Mouse (Mus musculus): ENCODE measurements around the gene Vps51. TPM values are rescaled to one million over a fixed set of nuclear protein-coding genes. Genes with fewer than 3 reads are reported as not detected.
A peak's percentile ranks its signal among the peaks of the same experiment; 100 is the strongest.

Gene Vps51
- polyA plus RNA-seq (2012; rRNA removed): 72.9 and 85.0 TPM in 2 replicates

DNA sequence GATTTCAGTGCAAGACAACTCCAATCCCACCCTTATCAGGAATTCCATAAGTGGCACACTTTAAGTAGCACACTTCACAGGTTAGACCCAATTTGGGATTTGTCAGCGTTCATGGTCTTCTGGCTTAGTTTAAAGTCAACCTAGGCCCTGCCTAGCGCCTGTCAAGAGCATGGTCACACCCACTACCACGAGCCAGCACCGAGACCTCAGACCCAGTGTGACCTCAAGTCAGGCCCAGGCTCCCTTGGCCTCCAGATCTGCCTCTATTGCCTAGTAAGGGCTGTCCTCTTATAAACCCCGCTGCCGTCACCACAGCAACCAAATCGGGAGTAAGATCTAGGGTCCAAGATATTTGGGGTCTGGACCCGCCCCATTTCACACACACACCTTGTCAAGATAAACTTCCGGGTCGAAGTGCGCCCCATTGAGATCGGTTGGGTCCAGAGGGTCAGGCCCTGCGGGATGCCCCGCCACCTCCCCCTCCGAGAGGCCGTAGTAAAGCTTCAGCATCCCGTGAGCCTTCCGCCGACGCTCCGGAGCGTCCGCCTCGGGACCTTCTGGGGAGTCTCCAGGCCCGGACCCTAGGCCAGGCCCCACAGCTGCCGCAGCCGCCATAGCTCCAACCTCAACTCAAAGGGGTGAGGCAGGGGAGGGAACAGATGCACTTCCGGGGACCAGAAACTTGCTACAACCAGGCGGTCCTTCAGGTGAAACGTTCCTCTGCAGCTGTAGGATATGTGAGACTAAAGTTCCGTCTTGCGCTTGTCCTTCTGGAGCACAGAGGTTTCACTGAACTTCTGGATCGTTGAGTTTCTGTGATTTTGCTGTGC lies at the start of gene Vps51:
TSS of gene Vps51 (minus strand) at position 668 of the 830 bp plus-strand sequence.
- WGBS: 1% methylated on average over 33 of the region's 33 CpGs
- H3K4me1 ChIP-seq (ENCODE audit: control insufficient read depth, insufficient read depth, insufficient read length): peaks cover 7% of the 10 kb centered on the region; the same call in 1 of the 2 replicates
- no peaks in the 10 kb centered on the region for H3K27me3 ChIP-seq (ENCODE audit: control insufficient read depth, insufficient read depth, low read length)
- peak; percentile 83 to 89 for DNase-seq (ENCODE audit: low read depth in 1 of 2, low spot score in 2 of 2)
- H3K36me3 ChIP-seq (ENCODE audit: control insufficient read depth, insufficient read depth, low read length): peaks cover 12% of the 10 kb centered on the region
- peak within 1 kb of the TSS; percentile 81 for H3K27ac ChIP-seq (ENCODE audit: insufficient read depth, low read length)
- TF ChIP-seq POLR2A (IDR thresholded peaks at IDR 0.05; ENCODE audit: low read depth, low read length) (no peak), CTCF (IDR thresholded peaks at IDR 0.05; ENCODE audit: extremely low read depth, insufficient read depth, insufficient read length, insufficient replicate concordance) (no peak)
- H3K4me3 ChIP-seq (ENCODE audit: extremely low read depth, insufficient read depth, insufficient read length): peak within 1 kb of the TSS; percentile 85

DNA sequence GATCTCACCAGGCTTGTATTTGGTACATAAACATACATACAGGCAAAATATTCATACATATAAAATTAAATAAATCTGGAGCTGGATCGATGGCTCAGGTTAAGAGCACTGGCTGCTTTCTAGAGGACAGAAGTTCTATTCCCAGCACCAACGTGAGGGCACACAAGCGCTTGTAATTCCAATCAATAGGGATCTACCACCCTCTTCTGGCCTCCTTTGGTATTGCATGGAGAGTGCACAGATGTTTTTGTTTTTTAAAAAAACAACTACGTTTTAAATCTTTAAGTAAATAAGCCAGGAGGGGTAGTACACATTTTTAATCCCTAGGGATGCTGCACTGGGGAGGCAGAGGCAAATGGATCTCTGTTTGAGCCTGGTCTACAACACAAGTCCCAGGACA lies 49.3 kb upstream of the Vps51 start:
- WGBS: 30% methylated on average over 4 of the region's 4 CpGs
- Histone ChIP-seq H3K4me1 (ENCODE audit: control insufficient read depth, insufficient read depth, insufficient read length) (no peaks in the 10 kb centered on the region), H3K36me3 (ENCODE audit: control insufficient read depth, insufficient read depth, low read length) (peaks cover 5% of the 10 kb centered on the region; the same call in 1 of the 2 replicates), H3K27ac (ENCODE audit: insufficient read depth, low read length) (no peak overlapping the region), H3K4me3 (ENCODE audit: extremely low read depth, insufficient read depth, insufficient read length) (no peak overlapping the region), H3K27me3 (ENCODE audit: control insufficient read depth, insufficient read depth, low read length) (no peaks in the 10 kb centered on the region)
- DNase-seq (ENCODE audit: low read depth in 1 of 2, low spot score in 2 of 2): peak; percentile 31 to 50
- TF ChIP-seq POLR2A (IDR thresholded peaks at IDR 0.05; ENCODE audit: low read depth, low read length) (no peak), CTCF (IDR thresholded peaks at IDR 0.05; ENCODE audit: extremely low read depth, insufficient read depth, insufficient read length, insufficient replicate concordance) (peak; percentile 55; the same call in 1 of the 2 replicates)

DNA sequence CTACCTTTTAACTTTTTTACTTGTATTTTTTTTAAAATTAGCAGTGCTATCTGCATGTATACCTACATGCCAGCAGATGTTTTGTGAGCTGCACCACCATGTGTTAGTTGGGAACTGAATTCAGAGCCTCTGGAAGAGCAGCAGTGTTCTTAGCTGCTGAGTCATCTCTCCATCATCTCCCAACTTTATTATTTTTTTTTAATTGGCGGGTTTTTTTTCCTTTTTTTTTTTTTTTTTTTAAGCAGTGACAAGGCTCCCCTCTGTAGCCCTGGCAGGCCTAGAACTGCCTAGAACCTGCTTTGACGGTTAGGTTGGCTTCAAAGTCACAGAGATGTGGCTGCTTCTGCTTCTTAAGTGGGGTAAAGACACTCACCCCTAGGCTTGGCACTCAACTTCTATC lies 47.9 kb upstream of the Vps51 start:
- H3K36me3 ChIP-seq (ENCODE audit: control insufficient read depth, insufficient read depth, low read length): peaks cover 7% of the 10 kb centered on the region
- H3K27ac ChIP-seq (ENCODE audit: insufficient read depth, low read length): no peak overlapping the region
- DNase-seq (ENCODE audit: low read depth in 1 of 2, low spot score in 2 of 2): no peak
- WGBS: 76% methylated on average over 2 of the region's 2 CpGs
- H3K4me1 ChIP-seq (ENCODE audit: control insufficient read depth, insufficient read depth, insufficient read length): no peaks in the 10 kb centered on the region
- H3K27me3 ChIP-seq (ENCODE audit: control insufficient read depth, insufficient read depth, low read length): no peaks in the 10 kb centered on the region
- no peak overlapping the region for H3K4me3 ChIP-seq (ENCODE audit: extremely low read depth, insufficient read depth, insufficient read length)
- TF ChIP-seq POLR2A (IDR thresholded peaks at IDR 0.05; ENCODE audit: low read depth, low read length): no peak
- no peak for TF ChIP-seq CTCF (IDR thresholded peaks at IDR 0.05; ENCODE audit: extremely low read depth, insufficient read depth, insufficient read length, insufficient replicate concordance)

DNA sequence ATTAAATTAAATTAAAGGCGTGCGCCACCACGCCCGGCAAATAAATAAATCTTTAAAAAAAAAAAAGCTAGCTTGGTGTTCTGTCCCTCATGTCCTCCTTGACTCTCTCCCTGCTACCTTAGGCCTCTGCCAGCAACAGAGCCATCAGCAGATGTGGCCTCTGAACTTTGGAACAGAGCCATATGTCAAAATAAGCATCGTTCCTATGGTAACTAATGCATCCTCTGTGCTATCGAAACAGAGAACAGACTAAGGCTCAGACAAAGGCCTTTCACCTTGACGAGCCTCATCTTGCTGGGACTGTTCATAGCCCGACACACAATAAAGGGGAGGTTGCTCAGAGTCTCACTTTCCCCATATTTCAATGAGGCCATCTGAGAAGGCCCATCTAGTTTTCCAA lies 46.3 kb upstream of the Vps51 start:
- no peaks in the 10 kb centered on the region for H3K4me1 ChIP-seq (ENCODE audit: control insufficient read depth, insufficient read depth, insufficient read length)
- DNase-seq (ENCODE audit: low read depth in 1 of 2, low spot score in 2 of 2): no peak
- no peak overlapping the region for H3K4me3 ChIP-seq (ENCODE audit: extremely low read depth, insufficient read depth, insufficient read length)
- 92% methylated on average over 8 of the region's 8 CpGs for WGBS
- H3K27me3 ChIP-seq (ENCODE audit: control insufficient read depth, insufficient read depth, low read length): no peaks in the 10 kb centered on the region
- no peak overlapping the region for H3K27ac ChIP-seq (ENCODE audit: insufficient read depth, low read length)
- peaks cover 7% of the 10 kb centered on the region for H3K36me3 ChIP-seq (ENCODE audit: control insufficient read depth, insufficient read depth, low read length)
- TF ChIP-seq POLR2A (IDR thresholded peaks at IDR 0.05; ENCODE audit: low read depth, low read length) (no peak), CTCF (IDR thresholded peaks at IDR 0.05; ENCODE audit: extremely low read depth, insufficient read depth, insufficient read length, insufficient replicate concordance) (no peak)

- TF ChIP-seq POLR2A (IDR thresholded peaks at IDR 0.05; ENCODE audit: low read depth, low read length) (no peak), CTCF (IDR thresholded peaks at IDR 0.05; ENCODE audit: extremely low read depth, insufficient read depth, insufficient read length, insufficient replicate concordance) (no peak)
- DNase-seq (ENCODE audit: low read depth in 1 of 2, low spot score in 2 of 2): no peak
- H3K4me3 ChIP-seq (ENCODE audit: extremely low read depth, insufficient read depth, insufficient read length): no peak overlapping the region
- no peak overlapping the region for H3K27ac ChIP-seq (ENCODE audit: insufficient read depth, low read length)
- 93% methylated on average over 19 of the region's 19 CpGs for WGBS
- H3K4me1 ChIP-seq (ENCODE audit: control insufficient read depth, insufficient read depth, insufficient read length): no peaks in the 10 kb centered on the region; the same call in 1 of the 2 replicates
- H3K36me3 ChIP-seq (ENCODE audit: control insufficient read depth, insufficient read depth, low read length): peaks cover 7% of the 10 kb centered on the region
- H3K27me3 ChIP-seq (ENCODE audit: control insufficient read depth, insufficient read depth, low read length): no peaks in the 10 kb centered on the region
Measured at GRCm38 (mm10) chr19:6121761-6122160, 44.7 kb upstream of the Vps51 start.

- Histone ChIP-seq H3K4me1 (ENCODE audit: control insufficient read depth, insufficient read depth, insufficient read length) (no peaks in the 10 kb centered on the region; the same call in 1 of the 2 replicates), H3K4me3 (ENCODE audit: extremely low read depth, insufficient read depth, insufficient read length) (peak overlapping the region; percentile 87; the same call in 1 of the 2 replicates), H3K27ac (ENCODE audit: insufficient read depth, low read length) (no peak overlapping the region), H3K36me3 (ENCODE audit: control insufficient read depth, insufficient read depth, low read length) (peaks cover 17% of the 10 kb centered on the region), H3K27me3 (ENCODE audit: control insufficient read depth, insufficient read depth, low read length) (no peaks in the 10 kb centered on the region)
- TF ChIP-seq POLR2A (IDR thresholded peaks at IDR 0.05; ENCODE audit: low read depth, low read length): no peak
- TF ChIP-seq CTCF (IDR thresholded peaks at IDR 0.05; ENCODE audit: extremely low read depth, insufficient read depth, insufficient read length, insufficient replicate concordance): no peak
- no peak for DNase-seq (ENCODE audit: low read depth in 1 of 2, low spot score in 2 of 2)
- 4% methylated on average over 8 of the region's 8 CpGs for WGBS
Measured at GRCm38 (mm10) chr19:6118677-6119185, 41.7 kb upstream of the Vps51 start.

All from spleen, adult 2 months (tissue).